Mouse (Mus musculus) forebrain, embryonic 10.5 days (tissue): ENCODE measurements around the gene Hdlbp. TPM values are rescaled to one million over a fixed set of nuclear protein-coding genes. Genes with fewer than 3 reads are reported as not detected.

ENCODE experiments used
- DNase-seq: peaks from one replicate; pipeline ENCODE4 v3.0.0-alpha.2; 2017; ENCODE audit warnings: low spot score; ENCODE audit errors: extremely low spot score
- H3K27ac ChIP-seq: fragments of 300-500 bp; sonication (generic); 2 replicates; pipeline ENCODE4 v1.5.1; 2016; ENCODE audit warnings: mild to moderate bottlenecking
- H3K27me3 ChIP-seq: fragments of 300-500 bp; sonication (generic); 2 replicates; pipeline ENCODE4 v1.6.1; 2016; ENCODE audit warnings: mild to moderate bottlenecking; ENCODE audit not compliant: poor library complexity, severe bottlenecking
- H3K36me3 ChIP-seq: fragments of 300-500 bp; sonication (generic); replicated peaks from 2 replicates; pipeline ENCODE4 v1.6.1; 2016; ENCODE audit warnings: mild to moderate bottlenecking, moderate library complexity
- H3K4me1 ChIP-seq: fragments of 300-500 bp; sonication (generic); 2 replicates; pipeline ENCODE4 v1.6.1; 2016
- H3K4me3 ChIP-seq: fragments of 300-500 bp; sonication (generic); 2 replicates; pipeline ENCODE4 v1.5.1; 2016; ENCODE audit warnings: mild to moderate bottlenecking, moderate library complexity
- H3K9me3 ChIP-seq: fragments of 300-500 bp; sonication (generic); 2 replicates; pipeline ENCODE4 v1.6.1; 2016; ENCODE audit warnings: mild to moderate bottlenecking, moderate library complexity
- WGBS: fragments of 180-500 bp; shearing (Covaris S2); methylation state at CpG from one replicate; pipeline ENCODE4 v1.1.7; 2016; 5-methylcytosine and 5-hydroxymethylcytosine counted together
- polyA plus RNA-seq: library from polyadenylated mRNA; unstranded; fragments of >200 nt; fragmentation: Nextera tagmentation; extraction: Ambion mirVana; gene quantifications from 2 replicates; pipeline ENCODE4 v1.2.1, GENCODE M21; 2016

Gene Hdlbp
- polyA plus RNA-seq, 1 experiment from 2014 or later: 119 TPM

- no peak overlapping the region for H3K4me3 ChIP-seq
- 93% methylated on average over 6 of the region's 6 CpGs for WGBS
- H3K9me3 ChIP-seq: no peaks in the 10 kb centered on the region
- peaks cover 99% of the 10 kb centered on the region for H3K36me3 ChIP-seq
- no peaks in the 10 kb centered on the region for H3K27me3 ChIP-seq
- H3K27ac ChIP-seq: no peak overlapping the region
- H3K4me1 ChIP-seq: no peaks in the 10 kb centered on the region
- DNase-seq: no peak
Measured at GRCm38 (mm10) chr1:93432087-93432486, 46.5 kb downstream of the Hdlbp start.

GRCm38 (mm10) chr1:93403403-93403802 lies 75.2 kb downstream of the Hdlbp start:
- H3K9me3 ChIP-seq: no peaks in the 10 kb centered on the region
- H3K36me3 ChIP-seq: peaks cover 32% of the 10 kb centered on the region
- H3K4me1 ChIP-seq: peaks cover 9% of the 10 kb centered on the region
- no peak for DNase-seq
- no peak overlapping the region for H3K27ac ChIP-seq
- 87% methylated on average over 4 of the region's 4 CpGs for WGBS
- no peak overlapping the region for H3K4me3 ChIP-seq
- H3K27me3 ChIP-seq: peaks cover 27% of the 10 kb centered on the region

GRCm38 (mm10) chr1:93401191-93402052 lies 77.2 kb downstream of the Hdlbp start:
- H3K36me3 ChIP-seq: peaks cover 12% of the 10 kb centered on the region
- peak overlapping the region; percentile 42 for H3K4me3 ChIP-seq
- H3K27me3 ChIP-seq: peaks cover 27% of the 10 kb centered on the region
- peaks cover 11% of the 10 kb centered on the region for H3K4me1 ChIP-seq
- H3K27ac ChIP-seq: peak overlapping the region; percentile 21; the same call in 1 of the 2 replicates
- H3K9me3 ChIP-seq: no peaks in the 10 kb centered on the region
- no peak for DNase-seq
- WGBS: 23% methylated on average over 38 of the region's 38 CpGs

- Histone ChIP-seq H3K27me3 (no peaks in the 10 kb centered on the region), H3K27ac (no peak overlapping the region), H3K4me3 (no peak overlapping the region), H3K36me3 (no peaks in the 10 kb centered on the region), H3K9me3 (no peaks in the 10 kb centered on the region), H3K4me1 (no peaks in the 10 kb centered on the region; the same call in 1 of the 2 replicates)
- WGBS: 80% methylated on average over 2 of the region's 2 CpGs
- DNase-seq: no peak
Measured at GRCm38 (mm10) chr1:93388906-93389305, 89.7 kb downstream of the Hdlbp start.

- no peak overlapping the region for H3K4me3 ChIP-seq
- H3K9me3 ChIP-seq: no peaks in the 10 kb centered on the region
- H3K36me3 ChIP-seq: no peaks in the 10 kb centered on the region
- no peak for DNase-seq
- WGBS: 85% methylated on average over 2 of the region's 2 CpGs
- H3K27ac ChIP-seq: no peak overlapping the region
- H3K4me1 ChIP-seq: no peaks in the 10 kb centered on the region; the same call in 1 of the 2 replicates
- no peaks in the 10 kb centered on the region for H3K27me3 ChIP-seq
Measured at GRCm38 (mm10) chr1:93387198-93387597, 91.4 kb downstream of the Hdlbp start.

GRCm38 (mm10) chr1:93379117-93379516 lies 99.5 kb downstream of the Hdlbp start:
- no peaks in the 10 kb centered on the region for H3K4me1 ChIP-seq
- H3K36me3 ChIP-seq: no peaks in the 10 kb centered on the region
- DNase-seq: no peak
- no peaks in the 10 kb centered on the region for H3K27me3 ChIP-seq
- no peak overlapping the region for H3K27ac ChIP-seq
- H3K9me3 ChIP-seq: no peaks in the 10 kb centered on the region
- no peak overlapping the region for H3K4me3 ChIP-seq
- 75% methylated on average over 5 of the region's 5 CpGs for WGBS

GRCm38 (mm10) chr1:93377307-93377706 lies 101.3 kb downstream of the Hdlbp start:
- no peak for DNase-seq
- WGBS: 84% methylated on average over 5 of the region's 5 CpGs
- Histone ChIP-seq H3K27ac (no peak overlapping the region), H3K36me3 (no peaks in the 10 kb centered on the region), H3K4me3 (no peak overlapping the region), H3K27me3 (no peaks in the 10 kb centered on the region), H3K9me3 (no peaks in the 10 kb centered on the region), H3K4me1 (peaks cover 3% of the 10 kb centered on the region; the same call in 1 of the 2 replicates)

GRCm38 (mm10) chr1:93373665-93374064 lies 105.0 kb downstream of the Hdlbp start, which contains the start of gene Ano7:
Ano7 (plus strand) TSS chr1:93373930.
- Histone ChIP-seq H3K4me1 (peaks cover 3% of the 10 kb centered on the region; the same call in 1 of the 2 replicates), H3K9me3 (no peaks in the 10 kb centered on the region), H3K36me3 (peaks cover 10% of the 10 kb centered on the region; the same call in 1 of the 2 replicates), H3K27me3 (no peaks in the 10 kb centered on the region), H3K4me3 (no peak within 1 kb of the TSS), H3K27ac (no peak within 1 kb of the TSS)
- no peak for DNase-seq
- 83% methylated on average over 4 of the region's 4 CpGs for WGBS

- H3K4me3 ChIP-seq: no peak overlapping the region
- no peaks in the 10 kb centered on the region for H3K27me3 ChIP-seq
- WGBS: 94% methylated on average over 6 of the region's 6 CpGs
- peaks cover 82% of the 10 kb centered on the region for H3K36me3 ChIP-seq
- no peaks in the 10 kb centered on the region for H3K4me1 ChIP-seq
- H3K9me3 ChIP-seq: no peaks in the 10 kb centered on the region
- H3K27ac ChIP-seq: no peak overlapping the region
- no peak for DNase-seq
Measured at GRCm38 (mm10) chr1:93365641-93366040, 113.0 kb downstream of the Hdlbp start.

GRCm38 (mm10) chr1:93362661-93363060 lies 116.0 kb downstream of the Hdlbp start:
- H3K27ac ChIP-seq: no peak overlapping the region
- WGBS: 87% methylated on average over 4 of the region's 4 CpGs
- H3K4me1 ChIP-seq: no peaks in the 10 kb centered on the region
- DNase-seq: no peak
- no peaks in the 10 kb centered on the region for H3K27me3 ChIP-seq
- H3K4me3 ChIP-seq: no peak overlapping the region
- no peaks in the 10 kb centered on the region for H3K9me3 ChIP-seq
- H3K36me3 ChIP-seq: peaks cover 98% of the 10 kb centered on the region

Other genes with a start within 250 kb of the Hdlbp start
- 1.1 and 1.9 TPM in 2 replicates for gene Sned1, start 243.0 kb downstream of the Hdlbp start, polyA plus RNA-seq
- 35.1 and 39.8 TPM in 2 replicates for gene Mterf4, start 172.9 kb downstream of the Hdlbp start, polyA plus RNA-seq
- 84.7 and 93.2 TPM in 2 replicates for gene Ppp1r7, start 136.0 kb downstream of the Hdlbp start, polyA plus RNA-seq
- 32.7 and 36.5 TPM in 2 replicates for gene Pask, start 135.3 kb downstream of the Hdlbp start, polyA plus RNA-seq
- 0.06 TPM in 1 of 2 replicates, not detected in the other for gene Ano7, start 104.9 kb downstream of the Hdlbp start, polyA plus RNA-seq
- gene Farp2, start 33.3 kb upstream of the Hdlbp start, polyA plus RNA-seq: 3.7 and 4.8 TPM in 2 replicates
- 156 and 166 TPM in 2 replicates for gene Stk25, start 179.8 kb upstream of the Hdlbp start, polyA plus RNA-seq
- gene Bok, start 206.8 kb upstream of the Hdlbp start, polyA plus RNA-seq: 50.9 and 55.3 TPM in 2 replicates